Mouse (Mus musculus) adrenal gland, adult 2 months (tissue): ENCODE data around the gene Cap1. TPM values are rescaled to one million over a fixed set of nuclear protein-coding genes. Genes with fewer than 3 reads are reported as not detected.

Experiments used
- DNase-seq: peaks from one replicate; pipeline ENCODE4 v3.0.0; 2021
- polyA plus RNA-seq: library from polyadenylated mRNA; depleted of rRNA; stranded (reverse); fragments of >200 nt; gene quantifications from 2 replicates; pipeline ENCODE4 v1.2.3, GENCODE M21; 2012
- total RNA-seq, 2 experiments: library from RNA; stranded (reverse); gene quantifications; 2 replicates each; pipeline ENCODE4 v1.2.3; 2021

The Cap1 gene
- total and polyA plus RNA-seq, 3 experiments, result 30.0 to 168 (median 140) TPM

DNA sequence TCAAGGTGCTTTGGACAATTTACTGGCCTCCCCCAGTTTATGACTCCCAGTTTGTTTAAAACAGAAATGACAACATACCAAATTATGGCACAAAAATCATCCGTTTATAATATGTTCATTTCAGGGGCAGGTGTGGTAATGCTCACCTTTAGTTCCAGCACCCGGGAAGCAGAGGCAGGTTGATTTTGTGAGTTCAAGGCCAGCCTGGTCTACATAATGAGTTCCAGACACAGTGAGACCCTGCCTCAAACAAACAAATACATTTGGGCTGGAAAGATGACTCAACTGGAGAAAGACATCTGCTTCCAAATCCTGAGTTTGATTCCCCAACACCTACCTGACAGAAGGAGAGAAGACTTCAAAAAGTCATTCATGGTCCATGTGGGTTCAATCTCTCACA, 1.5 kb upstream of the Cap1 start:
- no peak for DNase-seq

DNA sequence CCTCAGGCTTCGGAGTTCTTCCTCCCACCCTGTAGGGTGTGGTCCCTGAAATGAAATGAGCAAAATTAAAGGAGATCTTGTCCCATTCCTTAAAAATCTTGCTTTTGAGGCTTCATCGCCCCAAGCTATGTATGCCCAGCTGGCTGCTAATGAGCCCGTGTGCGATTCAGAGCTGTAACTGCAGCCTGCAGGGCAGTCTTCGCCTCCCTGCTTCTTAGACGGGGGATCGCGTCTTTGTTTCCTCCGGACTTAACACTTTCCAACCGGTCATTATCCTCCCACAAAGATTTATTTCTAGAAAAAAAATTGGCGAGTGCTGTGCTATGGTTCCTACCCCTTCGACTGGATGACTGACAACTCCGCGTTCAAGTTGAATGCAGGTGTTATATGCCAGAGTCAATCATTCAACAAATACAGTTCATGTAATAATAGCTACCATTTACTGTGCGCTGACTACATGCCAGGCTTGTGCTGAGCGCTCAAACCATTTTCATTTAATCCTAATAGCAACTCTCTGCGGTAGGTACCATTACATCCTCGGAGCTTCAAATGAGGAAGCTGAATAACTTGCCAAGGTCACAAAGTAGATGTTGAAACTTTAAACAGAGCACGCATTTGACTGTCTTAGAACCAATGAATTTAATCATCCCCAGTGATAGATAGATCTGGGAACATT, 861 bp upstream of the Cap1 start:
- peak; percentile 18 for DNase-seq

- peak; percentile 49 for DNase-seq
Measured at GRCm38 (mm10) chr4:122884481-122885340, 1.1 kb downstream of the Cap1 start.

- no peak for DNase-seq
Measured at GRCm38 (mm10) chr4:122884051-122884450, 1.8 kb downstream of the Cap1 start.

DNA sequence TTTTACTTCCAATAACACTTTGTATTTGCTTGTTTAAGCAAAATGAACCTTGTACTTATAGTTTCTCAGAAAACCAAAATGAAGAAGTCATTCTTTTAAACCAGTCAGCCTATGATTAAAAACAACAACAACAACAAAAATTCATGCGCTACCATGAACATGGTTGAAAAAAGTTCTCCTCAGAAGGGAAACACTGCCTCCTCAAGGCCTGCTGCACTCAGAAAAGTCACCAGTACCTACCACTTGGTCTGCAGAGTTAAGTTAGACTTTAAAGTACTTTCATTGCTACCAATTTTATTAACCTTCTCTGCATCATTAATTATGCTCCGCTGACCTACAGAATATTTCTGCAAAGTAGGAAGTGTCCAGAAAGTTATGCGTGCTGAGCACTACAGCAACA, 2.6 kb downstream of the Cap1 start:
- DNase-seq, result no peak

GRCm38 (mm10) chr4:122882544-122882943, 3.3 kb downstream of the Cap1 start:
- DNase-seq, result no peak

DNA sequence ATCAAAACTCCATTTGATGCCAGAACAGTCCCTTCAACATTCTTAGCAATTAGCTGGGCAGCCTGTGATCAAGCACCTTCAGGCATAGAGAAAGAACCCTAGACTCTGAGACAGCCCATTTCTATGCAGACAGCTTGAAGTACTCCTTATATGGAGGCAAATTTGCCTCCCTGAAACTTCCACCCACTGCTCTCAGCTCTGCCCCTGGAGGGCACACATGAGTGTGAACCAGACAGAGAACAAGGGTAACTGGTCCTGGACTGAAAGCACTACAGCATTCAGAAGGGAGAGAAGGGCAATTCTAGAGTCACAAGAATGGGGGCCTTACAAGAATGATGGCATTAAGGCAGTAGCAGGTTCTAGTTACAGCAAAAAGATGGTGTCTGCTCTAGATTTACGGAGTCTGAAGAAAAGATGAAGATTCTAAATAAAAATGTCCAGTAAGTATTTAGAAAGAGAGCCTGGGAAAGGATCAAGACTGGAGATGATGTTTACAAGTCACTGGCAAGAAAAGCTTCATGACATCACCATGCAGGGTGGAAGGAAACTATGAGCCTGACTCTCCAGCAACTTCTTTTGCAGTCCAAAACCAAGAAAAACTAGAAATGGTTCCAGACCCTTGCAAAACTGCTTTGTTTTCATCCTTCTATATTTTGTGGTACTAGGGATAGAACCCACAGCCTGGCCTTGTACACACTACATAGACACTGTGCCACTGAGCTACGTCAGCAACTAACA, 7.4 kb downstream of the Cap1 start:
- DNase-seq, result no peak

DNA sequence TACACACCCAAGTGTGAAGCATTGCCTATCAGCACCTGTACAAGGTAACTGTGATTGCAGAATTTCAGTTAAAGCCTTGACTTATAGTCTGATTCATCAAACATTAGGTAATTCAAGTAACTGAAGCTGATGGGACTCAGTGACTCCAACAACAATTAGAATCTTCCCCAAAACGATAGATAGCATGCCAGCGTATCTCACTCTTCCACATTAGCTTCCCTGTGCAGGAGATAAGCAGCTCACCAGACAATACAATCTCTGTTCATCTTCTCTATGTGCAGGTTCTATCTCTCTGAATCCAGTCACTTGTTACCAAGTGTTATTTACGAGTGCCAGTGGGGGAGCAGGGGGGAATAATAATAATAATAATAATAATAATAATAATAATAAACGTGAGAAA, 12.3 kb downstream of the Cap1 start:
- DNase-seq, result no peak

GRCm38 (mm10) chr4:122873003-122873402, 12.9 kb downstream of the Cap1 start:
- DNase-seq, result no peak

- DNase-seq, result no peak
Measured at GRCm38 (mm10) chr4:122871989-122872388, 13.9 kb downstream of the Cap1 start.

DNA sequence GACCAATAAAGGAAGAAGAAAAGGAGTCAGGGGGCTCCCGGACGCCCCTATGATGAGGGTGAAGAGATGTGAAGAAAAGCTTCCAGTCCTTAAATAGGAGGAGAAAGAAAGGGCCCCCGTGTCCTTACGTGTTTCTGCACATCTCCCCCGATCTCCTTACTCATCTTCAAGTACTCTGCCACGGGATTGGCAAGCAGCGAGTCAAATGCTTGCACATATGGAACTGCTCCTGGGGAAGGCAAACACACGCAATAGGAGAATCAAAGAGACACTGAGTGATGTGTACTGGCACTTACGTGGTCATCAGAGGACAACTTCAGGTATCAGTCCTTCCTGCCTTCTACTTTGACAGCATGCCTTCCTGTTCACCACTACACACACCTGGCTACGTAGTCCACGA, 14.6 kb downstream of the Cap1 start:
- DNase-seq, result no peak

DNA sequence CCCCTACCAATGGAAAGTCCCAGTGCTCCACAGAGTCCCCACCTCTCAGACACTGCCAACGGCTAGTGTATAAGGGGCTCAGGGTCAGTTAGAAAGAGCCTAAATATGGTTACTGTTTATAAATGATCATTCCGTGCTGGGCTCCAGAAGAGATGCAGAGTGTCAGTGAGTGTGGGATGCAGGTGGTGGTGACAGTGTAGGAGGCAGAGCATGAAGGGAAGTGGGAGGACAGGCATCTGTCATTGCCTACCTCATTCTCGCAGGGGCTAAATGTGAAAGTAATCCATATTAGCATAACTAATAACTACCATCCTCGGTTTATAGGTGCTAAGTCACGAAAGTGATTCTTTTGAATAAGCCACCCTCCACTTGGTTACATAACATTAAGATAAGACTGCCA, 15.1 kb downstream of the Cap1 start:
- no peak for DNase-seq

- DNase-seq, result no peak
Measured at GRCm38 (mm10) chr4:122870027-122870426, 15.8 kb downstream of the Cap1 start.

DNA sequence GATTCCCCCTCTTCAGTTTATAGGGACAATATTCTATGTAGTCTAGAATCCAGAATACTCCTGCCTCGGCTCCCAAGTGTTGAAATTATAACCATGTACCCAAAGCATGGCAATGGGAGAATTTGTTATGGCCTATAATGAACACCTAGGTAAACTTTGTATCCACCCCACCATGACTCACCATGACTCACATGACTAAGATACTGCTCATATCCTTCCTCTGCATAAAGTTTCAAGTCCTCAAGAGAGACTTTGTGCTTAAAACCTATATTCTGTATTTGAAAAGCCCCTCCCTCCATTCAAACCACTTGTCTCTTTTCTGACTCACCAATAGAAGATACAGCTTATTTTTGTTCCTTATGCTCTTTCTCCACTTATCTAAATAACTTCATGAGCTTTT, 17.8 kb downstream of the Cap1 start:
- DNase-seq, result no peak

- no peak for DNase-seq
Measured at GRCm38 (mm10) chr4:122861836-122862235, 24.0 kb downstream of the Cap1 start.

GRCm38 (mm10) chr4:122859096-122859674, 26.7 kb downstream of the Cap1 start:
- DNase-seq, result no peak

DNA sequence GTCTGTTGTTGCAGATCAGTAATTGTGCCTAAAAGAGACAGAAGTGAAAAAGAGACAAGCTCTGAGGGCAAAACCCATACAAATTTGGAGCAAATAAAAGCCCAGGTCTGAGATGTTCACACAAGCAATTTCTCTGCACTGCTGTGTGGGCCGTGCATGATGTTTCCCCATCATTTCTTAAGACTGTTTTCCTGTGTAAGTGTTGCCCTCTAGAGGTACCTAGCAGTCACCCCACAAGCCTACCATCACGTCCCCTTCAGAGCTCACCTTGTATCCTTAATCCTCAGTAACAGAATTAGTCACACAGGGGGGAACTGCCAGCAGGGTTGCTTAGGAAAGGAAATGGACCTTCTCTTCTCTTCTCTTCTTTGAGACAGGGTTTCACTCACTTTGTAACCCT, 27.9 kb downstream of the Cap1 start:
- DNase-seq, result no peak

DNA sequence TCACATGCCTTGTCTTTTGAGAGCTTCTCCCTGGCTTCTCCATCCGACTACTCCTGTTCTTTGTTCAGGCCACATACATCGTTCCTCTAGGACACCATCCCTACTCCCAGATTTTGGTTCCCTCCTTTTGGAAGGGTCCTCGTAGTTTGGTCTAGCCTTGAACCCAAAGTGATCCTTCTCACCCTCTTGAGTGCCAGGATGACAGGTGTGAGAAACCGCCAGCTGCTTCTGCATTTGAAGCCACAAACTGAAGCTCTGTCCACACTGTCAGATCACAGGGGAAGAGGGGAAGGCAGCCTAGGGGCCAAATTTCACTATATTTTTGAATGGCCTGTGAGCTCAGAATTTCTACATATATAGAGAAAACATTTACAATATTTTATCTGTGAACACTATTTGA, 31.1 kb downstream of the Cap1 start:
- DNase-seq, result no peak

- DNase-seq, result no peak
Measured at GRCm38 (mm10) chr4:122853691-122854090, 32.2 kb downstream of the Cap1 start.

GRCm38 (mm10) chr4:122851535-122851934, 34.3 kb downstream of the Cap1 start:
- DNase-seq, result no peak

DNA sequence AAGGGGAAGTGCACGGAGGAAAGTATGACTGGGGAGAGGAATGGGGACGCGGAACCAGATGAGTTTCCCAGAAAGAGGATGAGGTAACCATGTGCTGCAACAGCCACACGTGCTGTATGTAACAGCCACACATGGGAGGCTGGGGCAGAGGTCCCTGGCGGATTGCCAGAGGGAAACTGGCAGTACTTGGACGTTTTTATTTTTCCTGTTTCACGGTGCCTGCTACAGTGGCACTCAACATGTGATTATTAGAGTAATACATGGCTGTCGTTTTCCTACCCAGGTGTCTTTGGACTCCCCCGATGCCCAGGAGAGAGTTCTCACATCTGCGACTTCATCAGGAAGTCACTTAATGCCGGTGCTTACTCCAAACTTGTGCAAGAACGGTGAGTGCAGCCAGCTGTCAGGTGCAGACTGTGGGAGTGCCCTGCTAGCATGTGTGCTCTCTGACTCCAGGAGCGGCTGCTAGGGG, 37.7 kb downstream of the Cap1 start:
- peak; percentile 30 for DNase-seq

- DNase-seq, result no peak
Measured at GRCm38 (mm10) chr4:122838416-122838815, 47.4 kb downstream of the Cap1 start.
